Mouse (Mus musculus) CH12.LX (cell line): ENCODE data around the gene Gpcpd1.

Source experiments
- CHD1 ChIP-seq: IDR thresholded peaks from 2 replicates; pipeline ENCODE4 v1.6.1; 2012; ENCODE audit warnings: low read depth, low read length, improper control_type of control experiment, inconsistent platforms
- CTCF ChIP-seq, 2 experiments: IDR thresholded peaks in 1 of 2; conservative IDR thresholded peaks in 1 of 2; 2 replicates each; pipeline ENCODE4 v1.5.1; 2011 to 2012; ENCODE audit warnings: low read depth in 2 of 2, low read length in 2 of 2, improper control_type of control experiment in 1 of 2, inconsistent platforms in 1 of 2, mild to moderate bottlenecking in 1 of 2, moderate library complexity in 1 of 2
- ELF1 ChIP-seq: IDR thresholded peaks from 2 replicates; pipeline ENCODE4 v1.6.1; 2014; ENCODE audit warnings: low read depth, mild to moderate bottlenecking, inconsistent platforms, low read length, improper control_type of control experiment
- ZKSCAN1 ChIP-seq: IDR thresholded peaks from 2 replicates; pipeline ENCODE4 v1.6.1; 2012; ENCODE audit warnings: low read depth, inconsistent platforms, low read length, improper control_type of control experiment, borderline replicate concordance
- ZMIZ1 ChIP-seq: IDR thresholded peaks from 2 replicates; pipeline ENCODE4 v1.6.1; 2012; ENCODE audit warnings: low read depth, mild to moderate bottlenecking, inconsistent platforms, low read length, improper control_type of control experiment

DNA sequence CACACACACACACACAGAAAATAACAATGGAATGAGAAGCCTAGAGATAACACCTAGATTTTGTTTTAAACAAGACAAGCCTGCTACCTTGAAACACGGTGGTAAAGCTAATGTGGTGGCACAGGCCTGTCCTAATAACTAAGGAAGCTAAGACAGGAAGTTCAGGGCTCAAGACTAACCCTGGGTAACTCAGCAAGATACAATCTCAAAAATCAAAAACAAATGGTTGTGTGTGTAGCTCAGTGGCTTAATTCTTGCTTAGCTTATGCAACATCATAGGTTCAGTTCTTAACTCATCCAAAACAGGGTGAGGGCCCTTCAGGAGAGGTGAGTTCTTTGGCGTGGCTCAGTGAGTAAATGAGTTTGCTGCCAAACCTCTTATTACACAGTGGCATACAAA is 20.1 kb downstream of the Gpcpd1 start:
- no peak for TF ChIP-seq CTCF (conservative IDR thresholded peaks at IDR 0.05 in 1 of 2, IDR thresholded peaks at IDR 0.05 in 1 of 2; ENCODE audit: low read depth in 2 of 2, low read length in 2 of 2)
- TF ChIP-seq ZKSCAN1: no peak
- no peak for TF ChIP-seq ELF1
- TF ChIP-seq ZMIZ1: no peak
- TF ChIP-seq CHD1: no peak
